Mouse (Mus musculus) small intestine, adult 2 months (tissue): ENCODE results near the gene Polr3g.

Source experiments
- CTCF ChIP-seq: fragments of 200-500 bp; IDR thresholded peaks from 2 replicates; pipeline ENCODE4 v1.5.1; 2012; ENCODE audit warnings: low read depth, mild to moderate bottlenecking, control low read depth, inconsistent platforms, low read length, moderate library complexity, mixed read lengths; ENCODE audit not compliant: insufficient replicate concordance, insufficient read length; ENCODE audit errors: extremely low read depth
- POLR2A ChIP-seq: fragments of 200-500 bp; IDR thresholded peaks from 2 replicates; pipeline ENCODE4 v1.6.1; 2012; ENCODE audit warnings: low read depth, mild to moderate bottlenecking, control low read depth, inconsistent platforms, low read length, moderate library complexity

GRCm38 (mm10) chr13:81744092-81744396 lies 33.2 kb upstream of the Polr3g start:
- TF ChIP-seq POLR2A, result no peak
- TF ChIP-seq CTCF, result no peak
